19 mouse cellular contexts compared by ENCODE assay signal in the genomic region with DNA sequence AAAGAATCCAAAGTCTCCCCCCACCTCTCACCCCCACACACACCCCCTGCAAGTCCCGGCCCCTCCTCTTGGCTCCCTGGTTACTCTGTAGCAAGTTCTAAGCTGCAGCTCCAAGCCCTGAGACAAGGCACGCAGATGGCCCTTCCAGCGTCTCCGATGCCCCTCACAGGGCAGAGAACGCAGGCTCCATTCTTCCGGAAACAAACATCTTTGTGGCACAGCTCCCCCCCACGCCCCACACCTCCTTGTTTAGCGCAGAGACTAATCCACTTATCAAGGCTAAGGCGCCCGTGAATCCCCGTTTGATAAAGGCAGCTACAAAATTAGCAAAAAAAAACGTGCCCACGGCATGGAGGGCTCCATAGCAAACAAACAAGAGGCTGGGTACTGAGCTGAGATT.
DNase-seq lines count a peak whose midpoint lies in the region; ATAC-seq and TF ChIP-seq lines count a peak whose summit lies in the region.
"Had no signal": no experiment of that assay in that cellular context is flagged by ENCODE, and none has a peak within 500 bp of the region (broad histone marks: within the 10 kb centered on the region; RNA-seq: fewer than 3 reads in every experiment).

No protein-coding gene starts in this region.

- H3K4me3 ChIP-seq in forebrain, embryonic 12.5 days (replicated peaks) = no peak overlapping the region
- H3K4me3 ChIP-seq in forebrain, embryonic 11.5 days (ENCODE audit: low read depth, low read length) = no peak overlapping the region
- no peak overlapping the region for H3K4me3 ChIP-seq in forebrain, embryonic 15.5 days
- H3K4me3 ChIP-seq in midbrain, postnatal 0 days (ENCODE audit: low read depth, low read length) = no peak overlapping the region
- H3K4me3 ChIP-seq: heart, embryonic 13.5 days; neural tube, embryonic 13.5 days had no signal

- H3K27ac ChIP-seq in forebrain, embryonic 12.5 days = no peak overlapping the region
- no peak overlapping the region for H3K27ac ChIP-seq in forebrain, embryonic 11.5 days (ENCODE audit: low read depth, low read length)
- H3K27ac ChIP-seq in forebrain, embryonic 15.5 days (replicated peaks) = no peak overlapping the region
- H3K27ac ChIP-seq in midbrain, postnatal 0 days (ENCODE audit: low read depth, low read length) = no peak overlapping the region
- H3K27ac ChIP-seq: heart, embryonic 13.5 days; kidney, postnatal 0 days; neural tube, embryonic 13.5 days had no signal

- no peaks in the 10 kb centered on the region for H3K9me3 ChIP-seq in forebrain, embryonic 12.5 days
- no peaks in the 10 kb centered on the region for H3K9me3 ChIP-seq in forebrain, embryonic 11.5 days (ENCODE audit: control insufficient read depth, low read length)
- no peaks in the 10 kb centered on the region for H3K9me3 ChIP-seq in forebrain, embryonic 15.5 days
- no peaks in the 10 kb centered on the region for H3K9me3 ChIP-seq in midbrain, postnatal 0 days (ENCODE audit: low read length)
- H3K9me3 ChIP-seq: heart, embryonic 13.5 days; neural tube, embryonic 13.5 days had no signal

- no peak for TF ChIP-seq POLR2A in brain, embryonic 14.5 days (IDR thresholded peaks at IDR 0.05; ENCODE audit: borderline replicate concordance, extremely low read depth, insufficient read depth, insufficient read length, poor library complexity, severe bottlenecking)

- peaks cover 70% of the 10 kb centered on the region for H3K4me1 ChIP-seq in forebrain, embryonic 12.5 days
- H3K4me1 ChIP-seq in forebrain, embryonic 11.5 days (replicated peaks; ENCODE audit: control insufficient read depth, insufficient read depth, low read length) = peaks cover 15% of the 10 kb centered on the region
- peaks cover 33% of the 10 kb centered on the region for H3K4me1 ChIP-seq in forebrain, embryonic 15.5 days
- peaks cover 4% of the 10 kb centered on the region; the same call in 1 of the 2 replicates for H3K4me1 ChIP-seq in midbrain, postnatal 0 days (ENCODE audit: insufficient read depth, low read length)

- no peak for DNase-seq in forebrain, embryonic 11.5 days (ENCODE audit: low spot score)
- peak; percentile 64 for DNase-seq in brain, embryonic 14.5 days (ENCODE audit: low read depth)
- DNase-seq in midbrain, postnatal 0 days (ENCODE audit: low spot score) = peak; percentile 35
- DNase-seq in adrenal gland, adult 8-10 months = no peak
- DNase-seq: B cell, adult 2 months; cerebellum, postnatal 25 days; embryo, embryonic 11 days; heart, adult 11 months; kidney, adult 18-20 months; liver; right cerebral cortex, postnatal 25 days; thymus, adult 2 months had no signal

- no peaks in the 10 kb centered on the region for H3K36me3 ChIP-seq in forebrain, embryonic 12.5 days (replicated peaks)
- no peaks in the 10 kb centered on the region for H3K36me3 ChIP-seq in forebrain, embryonic 11.5 days (ENCODE audit: control insufficient read depth, insufficient read depth, low read length)
- no peaks in the 10 kb centered on the region for H3K36me3 ChIP-seq in forebrain, embryonic 15.5 days
- H3K36me3 ChIP-seq in midbrain, postnatal 0 days (ENCODE audit: insufficient read depth, low read length) = no peaks in the 10 kb centered on the region
- H3K36me3 ChIP-seq: heart, embryonic 13.5 days; neural tube, embryonic 13.5 days had no signal

- no peak for ATAC-seq in forebrain, embryonic 12.5 days (ENCODE audit: low FRiP score)
- ATAC-seq in forebrain, embryonic 11.5 days (replicated peaks; ENCODE audit: low FRiP score) = no peak
- ATAC-seq in forebrain, embryonic 15.5 days (replicated peaks) = no peak
- ATAC-seq in midbrain, postnatal 0 days (ENCODE audit: low FRiP score) = no peak
- no peak for ATAC-seq in megakaryocyte progenitor cell, adult 5-6 weeks (replicated peaks; ENCODE audit: poor library complexity)
- ATAC-seq: lung, postnatal 0 days had no signal

- H3K4me2 ChIP-seq in forebrain, embryonic 12.5 days = 0 out of 2 replicates have a peak overlapping the region, but pooled peaks have one; percentile 10
- H3K4me2 ChIP-seq in forebrain, embryonic 11.5 days (ENCODE audit: low read depth, low read length, severe bottlenecking) = no peak overlapping the region
- 0 out of 2 replicates have a peak overlapping the region, but pooled peaks have one; percentile 14 for H3K4me2 ChIP-seq in forebrain, embryonic 15.5 days (replicated peaks)
- H3K4me2 ChIP-seq in midbrain, postnatal 0 days (ENCODE audit: low read depth, low read length, poor library complexity, severe bottlenecking) = no peak overlapping the region
- H3K4me2 ChIP-seq: heart, embryonic 13.5 days; neural tube, embryonic 13.5 days had no signal

- H3K27me3 ChIP-seq in forebrain, embryonic 12.5 days = peaks cover 87% of the 10 kb centered on the region
- peaks cover 10% of the 10 kb centered on the region; the same call in 1 of the 2 replicates for H3K27me3 ChIP-seq in forebrain, embryonic 11.5 days (ENCODE audit: control insufficient read depth, insufficient read depth, low read length)
- H3K27me3 ChIP-seq in forebrain, embryonic 15.5 days = no peaks in the 10 kb centered on the region
- H3K27me3 ChIP-seq in midbrain, postnatal 0 days (ENCODE audit: insufficient read depth, low read length) = no peaks in the 10 kb centered on the region

- 4% methylated on average over 13 of the region's 13 CpGs for WGBS in forebrain, embryonic 12.5 days
- WGBS in forebrain, embryonic 11.5 days = 7% methylated on average over 13 of the region's 13 CpGs
- 3% methylated on average over 13 of the region's 13 CpGs for whole genome bisulfite sequencing in forebrain, embryonic 15.5 days
- WGBS in midbrain, postnatal 0 days = 5% methylated on average over 13 of the region's 13 CpGs

- no peak for TF ChIP-seq CTCF in brain, embryonic 14.5 days (IDR thresholded peaks at IDR 0.05; ENCODE audit: borderline replicate concordance, extremely low read depth, insufficient read depth, insufficient read length)
- no peak for TF ChIP-seq CTCF in midbrain, postnatal 0 days (IDR thresholded peaks at IDR 0.05)

- no peak overlapping the region for H3K9ac ChIP-seq in forebrain, embryonic 12.5 days
- H3K9ac ChIP-seq in forebrain, embryonic 11.5 days (ENCODE audit: low read length) = no peak overlapping the region
- H3K9ac ChIP-seq in forebrain, embryonic 15.5 days (replicated peaks) = no peak overlapping the region
- 0 out of 2 replicates have a peak overlapping the region, but pooled peaks have one; percentile 1 for H3K9ac ChIP-seq in midbrain, postnatal 0 days (replicated peaks; ENCODE audit: low read length, poor library complexity, severe bottlenecking)
- H3K9ac ChIP-seq: heart, embryonic 13.5 days; neural tube, embryonic 13.5 days had no signal

Comparison
In these comparisons a context has a peak if more than half of its experiments do, and no peak if none do; other contexts are left out.
1. H3K4me2 ChIP-seq: peak in forebrain, embryonic 12.5 days (single experiment) and forebrain, embryonic 15.5 days (single experiment); none in forebrain, embryonic 11.5 days (single experiment) and midbrain, postnatal 0 days (single experiment).
2. DNase-seq: peak in brain, embryonic 14.5 days (single experiment) and midbrain, postnatal 0 days (single experiment); none in forebrain, embryonic 11.5 days (single experiment) and adrenal gland, adult 8-10 months (single experiment).